Mouse (Mus musculus) thymus, adult 2 months (tissue): ENCODE results near the gene Gpr25.

Experiments
- CTCF ChIP-seq: fragments of 200-500 bp; IDR thresholded peaks from 2 replicates; pipeline ENCODE4 v1.5.1; 2012; ENCODE audit warnings: mild to moderate bottlenecking, control low read depth, low read length, moderate library complexity, borderline replicate concordance; ENCODE audit not compliant: control insufficient read depth, poor library complexity, insufficient read depth; ENCODE audit errors: extremely low read depth
- POLR2A ChIP-seq: fragments of 200-500 bp; IDR thresholded peaks from 2 replicates; pipeline ENCODE4 v1.6.1; 2012; ENCODE audit warnings: mild to moderate bottlenecking, low read length, control low read depth, moderate library complexity; ENCODE audit not compliant: control insufficient read depth, poor library complexity, insufficient read depth; ENCODE audit errors: extremely low read depth

- no peak for TF ChIP-seq CTCF
- no peak for TF ChIP-seq POLR2A
Measured at GRCm38 (mm10) chr1:136309193-136309592, 48.5 kb upstream of the Gpr25 start.
